Mouse (Mus musculus) bone marrow, adult 2 months (tissue): ENCODE measurements around the gene Gna11.

Experiments
- CTCF ChIP-seq: fragments of 200-500 bp; IDR thresholded peaks from 2 replicates; pipeline ENCODE4 v1.5.1; 2011; ENCODE audit warnings: low read length, control low read depth; ENCODE audit not compliant: control insufficient read depth, insufficient read depth
- POLR2A ChIP-seq: fragments of 200-500 bp; IDR thresholded peaks from 2 replicates; pipeline ENCODE4 v1.6.1; 2011; ENCODE audit warnings: low read depth, mild to moderate bottlenecking, control low read depth, low read length, borderline replicate concordance; ENCODE audit not compliant: control insufficient read depth

DNA sequence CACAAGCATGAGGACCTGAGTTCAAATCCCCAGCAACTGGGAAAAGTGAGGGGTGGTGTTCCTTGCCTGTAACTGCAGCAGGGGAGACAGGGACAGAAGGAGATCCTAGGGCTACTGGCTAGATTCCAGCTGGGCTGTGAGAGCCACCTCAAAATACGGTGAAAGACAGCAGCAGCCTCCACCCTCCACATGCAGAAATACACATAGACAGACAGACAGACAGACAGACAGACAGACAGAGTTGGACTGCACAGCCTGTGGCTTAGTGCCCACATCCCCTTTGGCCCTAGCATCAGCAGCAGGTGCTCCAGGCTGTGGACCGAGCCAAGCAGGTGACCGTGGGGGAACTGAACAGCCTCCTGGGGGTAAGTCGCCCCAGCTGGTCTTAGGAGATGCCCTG lies 35.0 kb upstream of the Gna11 start:
- TF ChIP-seq POLR2A, result no peak
- TF ChIP-seq CTCF, result no peak
